Mouse (Mus musculus) ES-E14 (cell line): Measurements from ENCODE around the gene Ppp2r5b.

Experiments used
- CHD2 ChIP-seq: IDR thresholded peaks from 2 replicates; pipeline ENCODE4 v1.6.1; 2014; ENCODE audit warnings: mild to moderate bottlenecking, low read depth, low read length, inconsistent platforms
- HCFC1 ChIP-seq: IDR thresholded peaks from 2 replicates; pipeline ENCODE4 v1.6.1; 2012; ENCODE audit warnings: low read length, inconsistent platforms, borderline replicate concordance; ENCODE audit not compliant: insufficient read depth
- MAFK ChIP-seq: IDR thresholded peaks from 2 replicates; pipeline ENCODE4 v1.6.1; 2014; ENCODE audit warnings: mild to moderate bottlenecking, low read depth, low read length, inconsistent platforms; ENCODE audit not compliant: insufficient read depth
- ZC3H11A ChIP-seq: IDR thresholded peaks from 2 replicates; pipeline ENCODE4 v1.6.1; 2012; ENCODE audit warnings: low read depth, mild to moderate bottlenecking, inconsistent platforms, low read length, borderline replicate concordance
- ZNF384 ChIP-seq: IDR thresholded peaks from 2 replicates; pipeline ENCODE4 v1.6.1; 2012; ENCODE audit warnings: low read depth, low read length, inconsistent platforms

- TF ChIP-seq ZC3H11A = no peak
- no peak for TF ChIP-seq CHD2
- TF ChIP-seq MAFK = no peak
- no peak for TF ChIP-seq HCFC1
- TF ChIP-seq ZNF384 = no peak
Observed at GRCm38 (mm10) chr19:6270661-6271060, 35.0 kb upstream of the Ppp2r5b start.
